Mouse (Mus musculus) spleen, adult 2 months (tissue): Measurements from ENCODE around the gene Rnf7.

ENCODE experiments used
- CTCF ChIP-seq: fragments of 200-500 bp; IDR thresholded peaks from 2 replicates; pipeline ENCODE4 v1.5.1; 2011; ENCODE audit warnings: mild to moderate bottlenecking, inconsistent platforms; ENCODE audit not compliant: insufficient read depth, insufficient read length, insufficient replicate concordance; ENCODE audit errors: extremely low read depth
- POLR2A ChIP-seq: fragments of 200-500 bp; IDR thresholded peaks from 2 replicates; pipeline ENCODE4 v1.6.1; 2011; ENCODE audit warnings: low read depth, low read length, inconsistent platforms

GRCm38 (mm10) chr9:96431081-96431480, 47.4 kb downstream of the Rnf7 start:
- no peak for TF ChIP-seq CTCF
- TF ChIP-seq POLR2A, result no peak
